Mouse (Mus musculus): Measurements from ENCODE around the gene Adipor2.

The Adipor2 gene

DNA sequence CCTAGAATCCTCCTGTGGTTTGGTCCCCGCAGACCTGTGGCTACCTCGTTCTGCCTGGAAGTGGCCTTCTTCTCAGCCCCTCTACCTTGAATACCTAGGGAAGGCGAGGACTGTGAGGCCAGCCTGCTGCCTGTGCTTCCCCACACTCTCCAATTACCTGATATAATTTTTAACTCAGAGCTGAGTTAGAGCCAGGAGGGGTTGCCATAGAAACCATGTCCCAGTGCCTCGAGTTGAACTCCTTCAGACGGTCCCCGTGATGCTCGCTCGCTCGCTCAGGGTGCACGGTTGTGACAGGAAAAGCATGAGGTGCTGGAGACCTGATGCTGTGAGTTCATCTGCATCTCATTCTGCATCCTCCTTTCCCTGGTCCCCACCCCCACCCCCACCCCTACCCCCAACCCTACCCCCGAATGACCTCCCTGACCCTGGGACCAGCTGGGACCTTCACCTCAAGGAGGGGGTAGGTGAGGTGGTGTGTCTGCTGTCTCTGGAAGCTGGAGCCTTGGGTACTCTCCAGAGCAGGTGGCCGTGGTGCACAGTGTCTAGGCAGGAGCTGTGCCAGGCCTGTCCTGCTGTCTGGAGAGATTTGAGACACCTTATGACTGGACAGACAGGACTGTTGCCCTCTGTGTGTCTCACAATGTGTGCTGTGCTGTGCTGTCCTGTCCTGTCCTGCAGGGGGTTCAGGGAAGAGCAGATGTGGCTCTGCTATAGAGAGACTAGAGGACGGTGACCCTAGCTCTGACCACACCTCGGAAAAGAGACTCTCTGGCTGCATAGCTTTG, 103.7 kb downstream of the Adipor2 start:
- no peak for DNase-seq (ENCODE audit: low read depth, low spot score)

DNA sequence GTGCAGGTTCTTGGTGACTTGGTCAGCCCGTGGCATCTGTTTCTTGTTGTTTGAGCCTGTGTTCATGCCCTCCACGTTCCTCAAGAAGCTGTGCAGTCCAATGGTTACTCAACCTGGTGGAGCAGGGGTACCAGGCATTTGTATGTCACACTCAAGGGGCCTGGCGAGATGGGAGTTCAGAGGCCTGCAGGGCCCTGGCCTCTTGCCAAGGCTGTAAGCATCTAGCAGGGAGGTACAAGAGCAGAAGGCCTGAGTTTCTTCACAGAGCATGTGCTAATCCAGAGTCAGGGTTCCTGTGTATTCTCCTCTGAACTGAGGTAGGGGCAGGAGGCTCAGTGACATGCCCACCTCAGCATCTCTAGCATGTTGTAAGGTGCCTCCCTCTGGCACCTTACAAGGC, 104.4 kb downstream of the Adipor2 start:
- DNase-seq (ENCODE audit: low read depth, low spot score): no peak

DNA sequence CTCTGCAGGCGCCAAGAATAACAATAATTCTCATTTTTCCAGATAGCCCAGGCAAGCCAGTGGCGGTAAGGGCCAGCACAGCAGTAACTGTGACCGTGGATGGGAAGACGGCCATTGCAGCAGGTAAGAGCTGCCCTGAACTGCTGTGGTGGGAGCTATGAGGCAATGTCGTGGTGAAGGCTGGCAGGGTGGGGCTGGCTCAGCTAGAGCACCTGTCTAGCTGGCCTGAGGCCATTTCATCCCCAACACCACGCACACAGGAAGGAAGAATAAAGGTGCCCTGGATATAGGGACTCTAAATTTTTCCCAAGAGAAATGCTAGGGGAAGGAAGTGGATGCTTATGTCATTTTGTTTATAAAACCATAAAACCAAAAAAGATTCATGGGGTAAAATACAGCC, 105.1 kb downstream of the Adipor2 start:
- no peak for DNase-seq (ENCODE audit: low read depth, low spot score)

DNA sequence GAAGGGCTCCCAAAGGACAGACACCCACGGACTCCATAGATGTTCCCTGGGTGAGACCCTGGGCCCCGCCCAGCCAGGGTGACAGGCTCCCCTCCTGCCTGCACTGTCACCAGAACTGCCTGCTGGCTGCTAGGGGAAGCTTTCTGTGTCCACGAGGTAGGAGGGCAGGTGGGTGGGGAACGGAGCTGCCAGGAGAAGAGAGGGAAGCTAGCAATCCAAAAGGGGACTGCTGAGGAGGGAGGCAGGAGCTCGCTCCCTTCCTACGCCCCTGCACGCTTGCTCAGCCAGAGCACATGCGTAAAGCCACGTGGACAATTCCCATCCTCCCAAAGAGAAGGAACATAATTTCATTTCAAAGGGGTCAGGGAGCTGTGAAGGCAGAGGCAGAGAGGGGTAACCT, 107.3 kb downstream of the Adipor2 start:
- DNase-seq (ENCODE audit: low read depth, low spot score): no peak

DNA sequence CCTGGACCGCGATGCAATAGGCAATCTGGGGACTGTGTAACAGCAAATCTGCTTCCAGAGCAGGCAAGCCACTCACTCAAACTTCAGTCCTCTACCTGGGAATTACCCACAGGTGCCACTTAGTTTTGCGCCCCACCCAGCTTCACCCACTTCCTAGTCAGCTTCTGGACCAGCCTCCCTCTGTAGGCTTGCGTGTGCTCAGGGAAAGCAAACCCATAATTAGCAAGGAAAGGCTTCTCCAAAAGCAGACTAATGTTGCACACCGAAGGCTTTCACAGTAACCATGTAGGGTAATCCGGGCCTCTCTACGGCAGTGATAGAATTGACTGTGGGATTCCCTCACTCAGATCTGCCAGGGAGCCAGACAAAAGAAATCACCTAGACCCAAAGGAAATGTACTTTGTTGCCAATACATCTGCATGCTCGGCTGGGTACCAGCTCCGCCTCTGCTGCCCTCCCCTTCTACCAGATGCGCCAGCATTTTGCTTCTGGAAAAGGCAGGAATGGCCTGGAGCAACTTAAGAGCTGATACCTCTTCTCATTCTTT, 109.6 kb downstream of the Adipor2 start:
- DNase-seq (ENCODE audit: low read depth, low spot score): no peak

DNA sequence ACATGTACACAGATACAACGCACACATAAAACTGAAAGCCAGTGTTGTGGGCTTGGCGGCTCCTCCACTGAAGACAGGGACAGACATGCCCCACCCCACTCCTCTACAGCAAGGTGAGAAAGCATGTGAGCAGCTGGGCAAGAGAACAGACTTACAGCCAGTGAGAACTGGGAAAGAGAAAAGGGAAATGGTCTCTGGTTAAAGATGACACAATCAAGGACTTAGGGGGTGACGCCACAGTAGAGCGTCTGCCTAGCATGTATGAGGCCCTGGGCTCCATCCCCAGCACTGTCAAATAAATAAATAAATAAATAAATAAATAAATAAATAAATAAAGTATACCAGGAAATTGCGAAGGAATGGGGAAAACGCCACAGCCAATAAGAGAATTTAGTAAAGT, 114.2 kb downstream of the Adipor2 start:
- DNase-seq (ENCODE audit: low read depth, low spot score): no peak

Data from 3T3-L1 (cell line).